Mouse (Mus musculus) right cerebral cortex, adult 2 months (tissue): ENCODE measurements at regions not wholly inside any gene's neighbourhood (a gene's known extent, or its start where the extent isn't known, plus 50 kb on each side); places are given as distances from the start of the nearest gene placed in this dataset.

Source experiments
- DNase-seq, 2 experiments: peaks; one replicate each; pipeline ENCODE4 v3.0.0; 2021 to 2022; ENCODE audit warnings: low spot score in 2 of 2

GRCm38 (mm10) chr1:163190841-163191240 lies 105.4 kb upstream of the Mroh9 start:
- DNase-seq: no peak

- no peak for DNase-seq
Observed at GRCm38 (mm10) chr1:163181851-163182250, 96.4 kb upstream of the Mroh9 start.

GRCm38 (mm10) chr1:163177011-163177410 lies 91.5 kb upstream of the Mroh9 start:
- DNase-seq: no peak

GRCm38 (mm10) chr1:163167051-163167450 lies 81.6 kb upstream of the Mroh9 start:
- no peak for DNase-seq

GRCm38 (mm10) chr1:163163636-163164035 lies 78.2 kb upstream of the Mroh9 start:
- DNase-seq: no peak

- DNase-seq: no peak
Observed at GRCm38 (mm10) chr1:163159911-163160310, 74.4 kb upstream of the Mroh9 start.

- no peak for DNase-seq
Observed at GRCm38 (mm10) chr1:163158491-163158890, 73.0 kb upstream of the Mroh9 start.

GRCm38 (mm10) chr1:163150203-163150855 lies 64.9 kb upstream of the Mroh9 start:
- DNase-seq: peak; percentile 83 to 89

- no peak for DNase-seq
Observed at GRCm38 (mm10) chr1:163146641-163147040, 61.2 kb upstream of the Mroh9 start.

GRCm38 (mm10) chr1:163143113-163143512 lies 57.6 kb upstream of the Mroh9 start:
- DNase-seq: no peak

- no peak for DNase-seq
Observed at GRCm38 (mm10) chr1:163141471-163141870, 56.0 kb upstream of the Mroh9 start.

- no peak for DNase-seq
Observed at GRCm38 (mm10) chr1:163138179-163138578, 52.7 kb upstream of the Mroh9 start.
